Mouse (Mus musculus) urinary bladder, adult 18-20 months (tissue): Measurements from ENCODE around the gene 1810013L24Rik.
"Not testable (repeated sequence)": the region's sequence is repeated elsewhere in the genome, so short reads cannot be mapped to it uniquely, and the experiment has no call there.

Source experiments
- DNase-seq, 2 experiments: peaks; one replicate each; pipeline ENCODE4 v3.0.0; 2022; ENCODE audit warnings: low spot score in 2 of 2, mixed read lengths in 2 of 2

The 1810013L24Rik gene

GRCm38 (mm10) chr16:8836876-8837275 is 7.0 kb downstream of the 1810013L24Rik start:
- DNase-seq, result no peak

GRCm38 (mm10) chr16:8837595-8837994 is 7.7 kb downstream of the 1810013L24Rik start:
- DNase-seq, result no peak

- DNase-seq, result no peak
Measured at GRCm38 (mm10) chr16:8838921-8839320, 9.0 kb downstream of the 1810013L24Rik start.

- no peak for DNase-seq
Measured at GRCm38 (mm10) chr16:8840557-8840956, 10.7 kb downstream of the 1810013L24Rik start.

GRCm38 (mm10) chr16:8842962-8843361 is 13.1 kb downstream of the 1810013L24Rik start:
- no peak for DNase-seq

- DNase-seq, result no peak
Measured at GRCm38 (mm10) chr16:8843580-8844175, 13.8 kb downstream of the 1810013L24Rik start.

GRCm38 (mm10) chr16:8845986-8846385 is 16.1 kb downstream of the 1810013L24Rik start:
- no peak for DNase-seq

GRCm38 (mm10) chr16:8848309-8849068 is 18.6 kb downstream of the 1810013L24Rik start:
- no peak for DNase-seq

GRCm38 (mm10) chr16:8849929-8850328 is 20.0 kb downstream of the 1810013L24Rik start:
- DNase-seq, result no peak

- no peak for DNase-seq
Measured at GRCm38 (mm10) chr16:8855143-8855542, 25.2 kb downstream of the 1810013L24Rik start.

GRCm38 (mm10) chr16:8856820-8857219 is 26.9 kb downstream of the 1810013L24Rik start:
- no peak for DNase-seq

GRCm38 (mm10) chr16:8862336-8862987 is 32.6 kb downstream of the 1810013L24Rik start:
- DNase-seq, result no peak

- DNase-seq, result peak; percentile 33 to 36
Measured at GRCm38 (mm10) chr16:8864223-8864631, 34.3 kb downstream of the 1810013L24Rik start.

- peak in 1 of 2 experiments; percentile 18 for DNase-seq
Measured at GRCm38 (mm10) chr16:8867406-8867955, 37.6 kb downstream of the 1810013L24Rik start.

- no peak for DNase-seq
Measured at GRCm38 (mm10) chr16:8868506-8868905, 38.6 kb downstream of the 1810013L24Rik start.

- DNase-seq, result peak; percentile 40 to 54
Measured at GRCm38 (mm10) chr16:8869715-8870114, 39.8 kb downstream of the 1810013L24Rik start.

- no peak for DNase-seq
Measured at GRCm38 (mm10) chr16:8871376-8871775, 41.5 kb downstream of the 1810013L24Rik start.

GRCm38 (mm10) chr16:8872019-8872418 is 42.1 kb downstream of the 1810013L24Rik start:
- DNase-seq, result no peak

- no peak for DNase-seq
Measured at GRCm38 (mm10) chr16:8872486-8872885, 42.6 kb downstream of the 1810013L24Rik start.

GRCm38 (mm10) chr16:8880076-8880475 is 50.2 kb downstream of the 1810013L24Rik start:
- DNase-seq, result no peak

GRCm38 (mm10) chr16:8883674-8884241 is 53.9 kb downstream of the 1810013L24Rik start:
- peak; percentile 53 to 84 for DNase-seq

- DNase-seq, result not testable (repeated sequence)
Measured at GRCm38 (mm10) chr16:8894214-8894613, 64.3 kb downstream of the 1810013L24Rik start.
